Mouse (Mus musculus): Measurements from ENCODE around the gene Zfp553.

GRCm38 (mm10) chr7:127271093-127271492 lies 38.2 kb downstream of the Zfp553 start:
- TF ChIP-seq CTCF (IDR thresholded peaks at IDR 0.05): no peak
- TF ChIP-seq EP300 (IDR thresholded peaks at IDR 0.05): no peak
